Mouse (Mus musculus) kidney, adult 2 months (tissue): Measurements from ENCODE around the gene Ccdc148. TPM values are rescaled to one million over a fixed set of nuclear protein-coding genes. Genes with fewer than 3 reads are reported as not detected.

ENCODE experiments used
- DNase-seq: peaks from one replicate; pipeline ENCODE4 v3.0.0; 2021
- H3K27ac ChIP-seq: fragments of 200-500 bp; 2 replicates; pipeline ENCODE4 v1.5.1; 2012; ENCODE audit warnings: low read depth, low read length, control low read depth, inconsistent platforms; ENCODE audit not compliant: insufficient read depth
- H3K27me3 ChIP-seq: fragments of 200-500 bp; replicated peaks from 2 replicates; pipeline ENCODE4 v1.6.1; 2012; ENCODE audit warnings: mild to moderate bottlenecking, moderate library complexity, low read length, inconsistent platforms; ENCODE audit not compliant: control insufficient read depth, insufficient read depth
- H3K36me3 ChIP-seq: fragments of 200-500 bp; 2 replicates; pipeline ENCODE4 v1.6.1; 2012; ENCODE audit warnings: mild to moderate bottlenecking, moderate library complexity, low read length, inconsistent platforms; ENCODE audit not compliant: control insufficient read depth, insufficient read depth
- H3K4me1 ChIP-seq: fragments of 200-500 bp; 2 replicates; pipeline ENCODE4 v1.6.1; 2011; ENCODE audit warnings: low read length; ENCODE audit not compliant: control insufficient read depth, insufficient read depth
- H3K4me3 ChIP-seq: fragments of 200-500 bp; 2 replicates; pipeline ENCODE4 v1.5.1; 2011; ENCODE audit warnings: mild to moderate bottlenecking, low read depth, low read length, control low read depth; ENCODE audit not compliant: insufficient read depth
- CTCF ChIP-seq: fragments of 200-500 bp; conservative IDR thresholded peaks from 2 replicates; pipeline ENCODE4 v1.5.1; 2011; ENCODE audit warnings: low read depth, mild to moderate bottlenecking, control low read depth, low read length, moderate library complexity, mixed read lengths; ENCODE audit not compliant: insufficient read depth, insufficient read length
- POLR2A ChIP-seq: fragments of 200-500 bp; IDR thresholded peaks from one replicate; pipeline ENCODE4 v1.6.1; 2011; ENCODE audit warnings: low read depth, low read length, control low read depth
- WGBS: fragments of 180-500 bp; shearing (Covaris S2); methylation state at CpG from one replicate; pipeline ENCODE4 v1.1.7; 2018; 5-methylcytosine and 5-hydroxymethylcytosine counted together
- polyA plus RNA-seq: library from polyadenylated mRNA; depleted of rRNA; stranded (reverse); fragments of >200 nt; gene quantifications from 2 replicates; pipeline ENCODE4 v1.2.3, GENCODE M21; 2012

Gene Ccdc148
- polyA plus RNA-seq, 1 experiment = 1.0 TPM

GRCm38 (mm10) chr2:59159961-59160604 lies 400 bp downstream of the Ccdc148 start:
- H3K27me3 ChIP-seq = no peaks in the 10 kb centered on the region
- H3K27ac ChIP-seq = peak overlapping the region; percentile 80; the same call in 1 of the 2 replicates
- H3K4me1 ChIP-seq = peaks cover 13% of the 10 kb centered on the region; the same call in 1 of the 2 replicates
- TF ChIP-seq POLR2A = no peak
- TF ChIP-seq CTCF = no peak
- H3K4me3 ChIP-seq = peak overlapping the region; percentile 66
- H3K36me3 ChIP-seq = no peaks in the 10 kb centered on the region
- DNase-seq = peak; percentile 89
- 1% methylated on average over 16 of the region's 16 CpGs for WGBS

- H3K27ac ChIP-seq = peak overlapping the region; percentile 71; the same call in 1 of the 2 replicates
- no peak overlapping the region for H3K4me3 ChIP-seq
- no peaks in the 10 kb centered on the region for H3K36me3 ChIP-seq
- 33% methylated on average over 2 of the region's 2 CpGs for whole genome bisulfite sequencing
- H3K4me1 ChIP-seq = peaks cover 2% of the 10 kb centered on the region; the same call in 1 of the 2 replicates
- H3K27me3 ChIP-seq = no peaks in the 10 kb centered on the region
- no peak for TF ChIP-seq CTCF
- no peak for TF ChIP-seq POLR2A
- DNase-seq = peak; percentile 92
Measured at GRCm38 (mm10) chr2:59158117-59158516, 2.4 kb downstream of the Ccdc148 start.

GRCm38 (mm10) chr2:59155428-59155827 lies 5.1 kb downstream of the Ccdc148 start:
- no peak overlapping the region for H3K27ac ChIP-seq
- H3K27me3 ChIP-seq = no peaks in the 10 kb centered on the region
- H3K4me1 ChIP-seq = peaks cover 2% of the 10 kb centered on the region; the same call in 1 of the 2 replicates
- no peaks in the 10 kb centered on the region for H3K36me3 ChIP-seq
- H3K4me3 ChIP-seq = no peak overlapping the region
- no peak for TF ChIP-seq POLR2A
- TF ChIP-seq CTCF = no peak
- no peak for DNase-seq

GRCm38 (mm10) chr2:59131044-59131443 lies 29.4 kb downstream of the Ccdc148 start:
- Histone ChIP-seq H3K27me3 (no peaks in the 10 kb centered on the region), H3K36me3 (no peaks in the 10 kb centered on the region), H3K4me3 (no peak overlapping the region), H3K27ac (peak overlapping the region; percentile 38; the same call in 1 of the 2 replicates), H3K4me1 (peaks cover 4% of the 10 kb centered on the region; the same call in 1 of the 2 replicates)
- TF ChIP-seq POLR2A (no peak), CTCF (no peak)
- 61% methylated on average over 8 of the region's 8 CpGs for WGBS
- DNase-seq = peak; percentile 82

GRCm38 (mm10) chr2:59129821-59130220 lies 30.7 kb downstream of the Ccdc148 start:
- TF ChIP-seq POLR2A = no peak
- no peak for TF ChIP-seq CTCF
- WGBS = 77% methylated on average over 8 of the region's 8 CpGs
- Histone ChIP-seq H3K4me1 (peaks cover 4% of the 10 kb centered on the region; the same call in 1 of the 2 replicates), H3K27me3 (no peaks in the 10 kb centered on the region), H3K36me3 (no peaks in the 10 kb centered on the region), H3K27ac (no peak overlapping the region), H3K4me3 (no peak overlapping the region)
- no peak for DNase-seq

GRCm38 (mm10) chr2:59129023-59129422 lies 31.5 kb downstream of the Ccdc148 start:
- no peaks in the 10 kb centered on the region for H3K27me3 ChIP-seq
- 57% methylated on average over 7 of the region's 7 CpGs for WGBS
- DNase-seq = no peak
- peaks cover 4% of the 10 kb centered on the region; the same call in 1 of the 2 replicates for H3K4me1 ChIP-seq
- H3K4me3 ChIP-seq = no peak overlapping the region
- no peak overlapping the region for H3K27ac ChIP-seq
- no peak for TF ChIP-seq CTCF
- no peak for TF ChIP-seq POLR2A
- no peaks in the 10 kb centered on the region for H3K36me3 ChIP-seq

- Histone ChIP-seq H3K4me3 (no peak overlapping the region), H3K36me3 (no peaks in the 10 kb centered on the region), H3K27ac (no peak overlapping the region), H3K27me3 (no peaks in the 10 kb centered on the region), H3K4me1 (no peaks in the 10 kb centered on the region)
- 80% methylated on average over 5 of the region's 5 CpGs for WGBS
- TF ChIP-seq CTCF (no peak), POLR2A (no peak)
- no peak for DNase-seq
Measured at GRCm38 (mm10) chr2:59055615-59056145, 104.8 kb downstream of the Ccdc148 start.
